Mouse (Mus musculus) forebrain, embryonic 14.5 days (tissue): ENCODE results near the gene Icosl. TPM values are rescaled to one million over a fixed set of nuclear protein-coding genes. Genes with fewer than 3 reads are reported as not detected.

ENCODE experiments used
- ATAC-seq: fragments of 200-750 bp; cut with Nextera tagmentation; 2 replicates; pipeline ENCODE4 v1.8.0; 2017; ENCODE audit warnings: mild to moderate bottlenecking, moderate library complexity
- DNase-seq: peaks from one replicate; pipeline ENCODE4 v3.0.0-alpha.2; 2015; ENCODE audit warnings: low spot score
- H3K27ac ChIP-seq: fragments of 300-500 bp; sonication (generic); 2 replicates; pipeline ENCODE4 v1.5.1; 2014; ENCODE audit warnings: low read depth, mild to moderate bottlenecking, control low read depth, low read length, moderate library complexity
- H3K27me3 ChIP-seq: fragments of 300-500 bp; sonication (generic); replicated peaks from 2 replicates; pipeline ENCODE4 v1.6.1; 2014; ENCODE audit warnings: low read length, control low read depth, mixed read lengths; ENCODE audit not compliant: control insufficient read depth, insufficient read depth
- H3K36me3 ChIP-seq: fragments of 300-500 bp; sonication (generic); 2 replicates; pipeline ENCODE4 v1.6.1; 2014; ENCODE audit warnings: low read length, control low read depth; ENCODE audit not compliant: control insufficient read depth, insufficient read depth
- H3K4me1 ChIP-seq: fragments of 300-500 bp; sonication (generic); 2 replicates; pipeline ENCODE4 v1.6.1; 2014; ENCODE audit warnings: antibody characterized with exemption, low read length, control low read depth; ENCODE audit not compliant: control insufficient read depth, insufficient read depth
- H3K4me2 ChIP-seq: fragments of 300-500 bp; sonication (generic); 2 replicates; pipeline ENCODE4 v1.6.1; 2014; ENCODE audit warnings: mild to moderate bottlenecking, control low read depth, low read length
- H3K4me3 ChIP-seq: fragments of 300-500 bp; sonication (generic); 2 replicates; pipeline ENCODE4 v1.5.1; 2014; ENCODE audit warnings: low read depth, low read length, control low read depth
- H3K9ac ChIP-seq: fragments of 300-500 bp; sonication (generic); 2 replicates; pipeline ENCODE4 v1.6.1; 2014; ENCODE audit warnings: mild to moderate bottlenecking, low read length, control low read depth, moderate library complexity
- H3K9me3 ChIP-seq: fragments of 300-500 bp; sonication (generic); replicated peaks from 2 replicates; pipeline ENCODE4 v1.6.1; 2016; ENCODE audit warnings: low read length, control low read depth, mixed read lengths; ENCODE audit not compliant: control insufficient read depth
- WGBS: fragments of 180-500 bp; shearing (Covaris S2); extraction: QIAGEN DNeasy Blood & Tissue Kit; methylation state at CpG from one replicate; pipeline ENCODE4 v1.1.7; 2014; 5-methylcytosine and 5-hydroxymethylcytosine counted together
- polyA plus RNA-seq: library from polyadenylated mRNA; unstranded; fragments of >200 nt; fragmentation: Nextera tagmentation; extraction: Ambion mirVana; gene quantifications from 2 replicates; pipeline ENCODE4 v1.2.1, GENCODE M21; 2014

Icosl gene
- polyA plus RNA-seq, 1 experiment from 2014 or later, result 0.60 TPM

GRCm38 (mm10) chr10:78063122-78063521, 6.0 kb upstream of the Icosl start:
- H3K27ac ChIP-seq, result no peak overlapping the region
- H3K36me3 ChIP-seq, result no peaks in the 10 kb centered on the region
- 88% methylated on average over 9 of the region's 9 CpGs for WGBS
- DNase-seq, result no peak
- H3K9ac ChIP-seq, result no peak overlapping the region
- H3K4me2 ChIP-seq, result no peak overlapping the region
- no peak for ATAC-seq
- H3K4me1 ChIP-seq, result no peaks in the 10 kb centered on the region
- H3K27me3 ChIP-seq, result no peaks in the 10 kb centered on the region
- no peak overlapping the region for H3K4me3 ChIP-seq
- H3K9me3 ChIP-seq, result no peaks in the 10 kb centered on the region

GRCm38 (mm10) chr10:78067226-78067625, 1.9 kb upstream of the Icosl start:
- peaks cover 4% of the 10 kb centered on the region; the same call in 1 of the 2 replicates for H3K4me1 ChIP-seq
- DNase-seq (no peak), ATAC-seq (no peak)
- no peak overlapping the region for H3K9ac ChIP-seq
- H3K4me2 ChIP-seq, result no peak overlapping the region
- H3K27ac ChIP-seq, result no peak overlapping the region
- WGBS, result 41% methylated on average over 4 of the region's 4 CpGs
- H3K27me3 ChIP-seq, result peaks cover 8% of the 10 kb centered on the region; the same call in 1 of the 2 replicates
- no peak overlapping the region for H3K4me3 ChIP-seq
- H3K9me3 ChIP-seq, result no peaks in the 10 kb centered on the region
- H3K36me3 ChIP-seq, result no peaks in the 10 kb centered on the region

GRCm38 (mm10) chr10:78068541-78068940, 561 bp upstream of the Icosl start:
- Histone ChIP-seq H3K4me2 (peak overlapping the region; percentile 98), H3K27me3 (peaks cover 8% of the 10 kb centered on the region; the same call in 1 of the 2 replicates), H3K9ac (peak overlapping the region; percentile 58), H3K27ac (no peak overlapping the region), H3K4me1 (peaks cover 4% of the 10 kb centered on the region; the same call in 1 of the 2 replicates), H3K4me3 (peak overlapping the region; percentile 52), H3K9me3 (no peaks in the 10 kb centered on the region), H3K36me3 (no peaks in the 10 kb centered on the region)
- 22% methylated on average over 11 of the region's 11 CpGs for WGBS
- ATAC-seq (no peak), DNase-seq (no peak)

- DNase-seq (no peak), ATAC-seq (no peak)
- H3K9me3 ChIP-seq, result no peaks in the 10 kb centered on the region
- H3K9ac ChIP-seq, result no peak overlapping the region
- no peak overlapping the region for H3K4me3 ChIP-seq
- H3K4me2 ChIP-seq, result no peak overlapping the region
- peaks cover 4% of the 10 kb centered on the region; the same call in 1 of the 2 replicates for H3K4me1 ChIP-seq
- peaks cover 5% of the 10 kb centered on the region; the same call in 1 of the 2 replicates for H3K27me3 ChIP-seq
- 90% methylated on average over 4 of the region's 4 CpGs for WGBS
- H3K27ac ChIP-seq, result no peak overlapping the region
- no peaks in the 10 kb centered on the region for H3K36me3 ChIP-seq
These were observed 5.0 kb downstream of the Icosl start for GRCm38 (mm10) chr10:78074151-78074550.

- no peak overlapping the region for H3K27ac ChIP-seq
- no peaks in the 10 kb centered on the region for H3K36me3 ChIP-seq
- H3K4me1 ChIP-seq, result no peaks in the 10 kb centered on the region
- H3K9ac ChIP-seq, result no peak overlapping the region
- no peak overlapping the region for H3K4me3 ChIP-seq
- H3K9me3 ChIP-seq, result no peaks in the 10 kb centered on the region
- H3K27me3 ChIP-seq, result 0 out of 2 replicates have a peak, but pooled peaks cover 2% of the 10 kb centered on the region
- ATAC-seq (no peak), DNase-seq (no peak)
- WGBS, result 80% methylated on average over 11 of the region's 11 CpGs
- no peak overlapping the region for H3K4me2 ChIP-seq
These were observed 5.9 kb downstream of the Icosl start for GRCm38 (mm10) chr10:78074977-78075376.

- no peaks in the 10 kb centered on the region for H3K4me1 ChIP-seq
- DNase-seq (no peak), ATAC-seq (no peak)
- H3K4me3 ChIP-seq, result no peak overlapping the region
- 83% methylated on average over 9 of the region's 9 CpGs for WGBS
- H3K27ac ChIP-seq, result no peak overlapping the region
- no peaks in the 10 kb centered on the region for H3K9me3 ChIP-seq
- no peak overlapping the region for H3K4me2 ChIP-seq
- H3K27me3 ChIP-seq, result no peaks in the 10 kb centered on the region
- H3K36me3 ChIP-seq, result no peaks in the 10 kb centered on the region
- H3K9ac ChIP-seq, result no peak overlapping the region
These were observed 8.8 kb downstream of the Icosl start for GRCm38 (mm10) chr10:78077862-78078261.

GRCm38 (mm10) chr10:78078276-78078675, 9.2 kb downstream of the Icosl start:
- H3K9me3 ChIP-seq, result no peaks in the 10 kb centered on the region
- H3K27ac ChIP-seq, result no peak overlapping the region
- ATAC-seq, result no peak
- no peak overlapping the region for H3K9ac ChIP-seq
- no peak for DNase-seq
- H3K27me3 ChIP-seq, result no peaks in the 10 kb centered on the region
- H3K4me3 ChIP-seq, result no peak overlapping the region
- no peaks in the 10 kb centered on the region for H3K36me3 ChIP-seq
- WGBS, result 82% methylated on average over 5 of the region's 5 CpGs
- H3K4me1 ChIP-seq, result no peaks in the 10 kb centered on the region
- H3K4me2 ChIP-seq, result no peak overlapping the region

GRCm38 (mm10) chr10:78079955-78080591, 11.0 kb downstream of the Icosl start:
- DNase-seq (no peak), ATAC-seq (no peak)
- no peaks in the 10 kb centered on the region for H3K36me3 ChIP-seq
- no peak overlapping the region for H3K4me3 ChIP-seq
- H3K27ac ChIP-seq, result no peak overlapping the region
- H3K4me2 ChIP-seq, result no peak overlapping the region
- no peaks in the 10 kb centered on the region for H3K27me3 ChIP-seq
- no peaks in the 10 kb centered on the region for H3K9me3 ChIP-seq
- no peak overlapping the region for H3K9ac ChIP-seq
- 95% methylated on average over 4 of the region's 4 CpGs for WGBS
- H3K4me1 ChIP-seq, result no peaks in the 10 kb centered on the region

GRCm38 (mm10) chr10:78084073-78084472, 15.0 kb downstream of the Icosl start:
- Histone ChIP-seq H3K9ac (no peak overlapping the region), H3K4me3 (no peak overlapping the region), H3K9me3 (no peaks in the 10 kb centered on the region), H3K4me2 (no peak overlapping the region), H3K4me1 (no peaks in the 10 kb centered on the region), H3K27me3 (no peaks in the 10 kb centered on the region), H3K27ac (no peak overlapping the region), H3K36me3 (no peaks in the 10 kb centered on the region)
- no peak for DNase-seq
- no peak for ATAC-seq
- WGBS, result 76% methylated on average over 1 of the region's 1 CpGs
